Mouse (Mus musculus): ENCODE data around the gene Zfp580. TPM values are rescaled to one million over a fixed set of nuclear protein-coding genes. Genes with fewer than 3 reads are reported as not detected.
"Not testable (repeated sequence)": the region's sequence is repeated elsewhere in the genome, so short reads cannot be mapped to it uniquely, and the experiment has no call there.

Zfp580 gene
- polyA plus RNA-seq (2016; fragmentation: Nextera tagmentation; extraction: Ambion mirVana) = 37.7 and 53.4 TPM in 2 replicates

DNA sequence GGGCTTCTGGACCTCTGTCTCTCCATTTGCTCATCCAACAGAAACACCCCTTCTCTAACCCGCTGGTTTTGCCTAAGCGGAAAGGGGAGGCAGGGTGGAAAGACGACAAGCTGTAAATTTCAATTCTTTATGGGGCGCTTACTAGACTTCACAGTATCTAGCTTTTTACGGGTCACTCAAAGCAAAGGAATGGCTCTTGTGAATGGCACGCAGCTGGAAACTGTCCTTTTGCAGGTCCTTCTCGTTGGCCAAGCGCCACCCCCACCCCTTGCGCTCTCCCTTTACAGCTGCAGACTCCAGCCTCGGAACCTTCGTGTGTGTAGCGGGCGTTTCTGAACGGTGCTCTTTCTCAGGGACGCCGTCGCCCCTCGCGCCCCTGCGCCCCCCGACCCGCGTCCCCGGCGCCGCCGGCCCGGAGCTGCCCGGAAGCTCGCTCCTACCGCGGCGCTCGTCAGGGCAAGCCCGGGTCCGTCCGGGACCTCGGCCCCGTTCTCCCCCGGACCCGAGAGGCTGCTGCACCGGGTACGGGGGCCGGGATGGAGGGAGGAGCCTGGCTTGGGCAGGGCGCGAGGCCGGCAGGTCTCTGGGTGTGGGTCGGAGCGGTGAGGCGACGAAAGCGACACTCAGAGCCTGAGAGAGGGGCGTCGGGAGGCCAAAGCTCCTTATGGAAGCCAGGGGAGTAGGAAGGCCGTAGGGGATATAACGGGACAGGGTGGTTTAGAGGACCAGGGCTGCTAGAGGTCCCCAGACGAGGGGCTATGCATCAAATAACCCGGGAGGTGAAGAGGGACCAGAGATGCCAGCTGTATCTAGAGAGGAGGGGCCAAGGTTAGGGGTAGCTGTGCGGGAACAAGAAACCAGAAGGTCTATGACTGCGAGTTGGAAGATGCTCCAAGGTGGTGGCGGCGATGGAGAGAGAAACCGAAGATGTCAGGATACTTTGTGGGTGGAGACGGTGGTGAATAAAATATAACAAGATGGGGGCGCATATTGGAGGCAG is at the start of gene Zfp580:
TSS of gene Zfp580 (plus strand) at position 346 of the 1,000 bp plus-strand sequence.
- peak within 1 kb of the TSS; percentile 87 for H3K4me3 ChIP-seq
- WGBS = 1% methylated on average over 65 of the region's 65 CpGs
- no peaks in the 10 kb centered on the region for H3K36me3 ChIP-seq
- peaks cover 57% of the 10 kb centered on the region for H3K27me3 ChIP-seq (ENCODE audit: insufficient read depth, poor library complexity, severe bottlenecking)
- 0 out of 2 replicates have a peak, but pooled peaks cover 4% of the 10 kb centered on the region for H3K9me3 ChIP-seq
- DNase-seq (ENCODE audit: low spot score) = peak; percentile 84
- peak within 1 kb of the TSS; percentile 93 for H3K27ac ChIP-seq
- H3K4me1 ChIP-seq (replicated peaks) = peaks cover 45% of the 10 kb centered on the region

DNA sequence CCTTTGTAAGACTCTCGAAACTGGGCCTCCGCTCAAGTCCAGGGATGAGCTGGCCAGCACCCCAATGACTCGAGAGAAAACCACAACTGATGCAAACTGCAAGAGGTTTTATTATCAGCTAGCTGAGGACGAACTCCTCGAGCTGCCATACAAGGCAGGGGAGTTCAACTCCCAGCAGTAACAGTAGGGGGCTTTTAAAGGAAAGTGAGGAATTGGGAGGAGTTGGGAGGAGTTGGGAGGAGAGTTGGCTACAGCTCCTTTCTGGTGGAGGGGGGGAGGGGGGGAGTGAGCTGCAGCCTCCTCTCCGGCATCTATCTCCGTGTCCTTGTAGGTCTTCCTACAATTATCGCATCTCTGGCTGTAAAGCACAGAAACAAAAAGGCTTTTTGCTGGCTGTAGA is 48.5 kb upstream of the Zfp580 start:
- not testable (repeated sequence) for H3K4me3 ChIP-seq; H3K27ac ChIP-seq; DNase-seq (ENCODE audit: low spot score); H3K27me3 ChIP-seq (ENCODE audit: insufficient read depth, poor library complexity, severe bottlenecking); H3K4me1 ChIP-seq (replicated peaks)
- H3K36me3 ChIP-seq = peaks cover 21% of the 10 kb centered on the region
- H3K9me3 ChIP-seq = peaks cover 11% of the 10 kb centered on the region; the same call in 1 of the 2 replicates
- WGBS = 71% methylated on average over 8 of the region's 8 CpGs

DNA sequence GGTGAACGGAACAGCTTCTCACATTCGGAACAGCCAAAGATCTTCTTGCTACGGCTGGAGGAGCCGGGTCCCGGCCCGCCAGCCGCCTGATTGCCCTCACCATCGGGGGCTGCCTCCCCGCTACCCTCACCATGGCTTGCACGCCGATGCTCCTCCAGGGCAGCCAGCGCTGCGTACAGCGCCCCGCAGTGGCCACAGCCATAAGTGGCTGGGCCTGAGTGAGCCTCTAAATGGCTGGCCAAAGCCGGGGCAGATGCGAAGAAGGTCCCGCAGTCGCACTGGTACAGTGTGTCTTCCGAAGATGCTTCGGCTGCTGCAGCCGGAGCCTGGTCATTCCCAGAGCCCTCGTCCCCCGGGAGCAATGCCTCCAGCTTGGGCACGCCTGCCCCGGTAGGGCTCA is 43.1 kb upstream of the Zfp580 start:
- 0 out of 2 replicates have a peak overlapping the region, but pooled peaks have one; percentile 4 for H3K4me3 ChIP-seq
- peaks cover 3% of the 10 kb centered on the region for H3K4me1 ChIP-seq (replicated peaks)
- peaks cover 17% of the 10 kb centered on the region; the same call in 1 of the 2 replicates for H3K9me3 ChIP-seq
- H3K27me3 ChIP-seq (ENCODE audit: insufficient read depth, poor library complexity, severe bottlenecking) = no peaks in the 10 kb centered on the region
- H3K27ac ChIP-seq = no peak overlapping the region
- WGBS = 96% methylated on average over 26 of the region's 26 CpGs
- H3K36me3 ChIP-seq = peaks cover 74% of the 10 kb centered on the region
- DNase-seq (ENCODE audit: low spot score) = no peak

DNA sequence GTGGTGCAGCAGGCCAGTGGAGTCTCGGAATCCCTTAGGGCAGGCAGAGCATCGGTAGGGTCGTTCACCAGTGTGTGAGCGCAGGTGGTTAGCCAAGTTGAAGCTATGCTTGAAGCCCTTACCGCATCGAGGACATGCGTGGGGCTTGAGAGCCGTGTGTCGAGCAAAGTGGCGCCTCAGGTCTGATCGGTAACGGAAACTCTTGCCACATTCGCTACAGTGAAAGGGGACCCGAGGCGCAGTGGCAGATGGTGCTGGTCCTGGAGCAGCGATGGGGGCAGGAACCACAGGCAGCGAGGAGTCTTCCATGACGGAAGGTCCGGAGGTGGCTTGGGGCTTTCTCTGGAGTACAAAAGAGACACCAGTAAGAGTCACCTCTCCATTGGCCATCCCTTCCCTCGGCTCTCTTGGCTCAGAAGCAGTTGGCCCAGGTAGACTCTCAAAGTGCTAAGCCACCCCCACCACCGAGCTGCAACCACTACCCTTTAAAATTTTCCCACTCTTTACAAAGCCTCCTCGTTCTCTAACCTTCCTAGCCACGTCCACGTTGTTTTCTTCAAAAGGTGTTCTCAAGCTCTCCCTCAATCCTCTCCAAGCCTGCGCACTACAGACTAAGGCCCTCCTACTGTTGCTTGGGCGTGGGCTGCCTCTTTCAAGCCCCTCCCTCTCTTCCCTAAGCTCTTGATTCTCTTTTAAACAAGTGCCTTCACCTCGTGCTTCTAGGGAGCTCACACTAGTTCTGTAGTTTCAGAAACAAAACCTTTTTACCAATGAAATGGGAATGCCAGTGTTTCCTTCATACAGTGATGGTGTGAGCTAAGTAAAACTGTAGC is 38.4 kb upstream of the Zfp580 start:
- WGBS = 92% methylated on average over 27 of the region's 27 CpGs
- Histone ChIP-seq H3K27me3 (ENCODE audit: insufficient read depth, poor library complexity, severe bottlenecking) (no peaks in the 10 kb centered on the region), H3K4me3 (peak overlapping the region; percentile 65)

DNA sequence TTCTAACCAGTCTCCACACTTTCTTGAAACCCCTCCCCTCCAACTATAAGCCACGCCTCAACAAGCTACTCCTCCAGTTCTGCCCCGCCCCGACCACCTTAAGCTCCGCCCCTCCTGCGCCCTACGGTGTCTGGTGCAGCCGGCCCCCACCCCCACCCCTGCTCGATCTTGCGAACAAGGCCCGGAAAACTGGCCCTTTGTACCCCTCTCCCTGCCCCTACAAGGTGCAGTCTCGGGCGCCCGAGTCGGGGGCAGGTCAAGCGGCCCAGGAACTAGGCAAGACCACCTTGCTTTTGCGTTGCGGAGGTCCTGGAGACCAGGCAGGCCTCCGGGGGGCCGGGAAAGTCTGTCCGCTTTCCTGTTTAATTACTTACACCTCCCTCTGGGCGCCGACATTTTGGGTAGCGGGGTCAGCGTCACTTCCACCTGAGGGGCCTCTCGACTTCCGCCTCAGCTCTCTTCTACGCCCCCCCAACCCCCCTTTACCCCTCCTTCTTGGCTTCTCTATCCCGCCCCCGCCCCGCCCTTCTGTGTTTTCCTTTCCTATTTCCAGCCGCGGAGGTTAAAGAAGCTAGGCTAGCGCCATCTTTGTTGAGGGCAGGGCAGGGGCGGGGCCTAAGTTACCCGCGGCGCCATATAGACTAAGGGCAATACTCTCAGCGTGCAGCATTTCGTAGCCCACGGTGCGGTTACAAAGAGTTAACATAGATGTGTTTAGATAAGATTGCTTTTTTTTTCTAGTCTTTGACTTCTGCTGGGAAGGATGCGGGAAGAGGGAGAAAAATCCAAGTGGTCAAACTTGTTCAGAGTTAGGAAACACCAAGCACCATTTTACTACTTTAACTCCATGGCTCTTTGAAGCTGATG is 36.9 kb upstream of the Zfp580 start, which contains the start of the genes Zfp524 and Fiz1:
TSS of gene Zfp524 (plus strand) at position 165 of the 867 bp plus-strand sequence.
TSS of gene Fiz1 (minus strand) at position 447 of the 867 bp plus-strand sequence.
- Histone ChIP-seq H3K36me3 (peaks cover 51% of the 10 kb centered on the region), H3K9me3 (peaks cover 4% of the 10 kb centered on the region; the same call in 1 of the 2 replicates), H3K4me1 (replicated peaks) (peaks cover 21% of the 10 kb centered on the region), H3K27ac (peak within 1 kb of the TSS; percentile 97), H3K27me3 (ENCODE audit: insufficient read depth, poor library complexity, severe bottlenecking) (no peaks in the 10 kb centered on the region), H3K4me3 (peak within 1 kb of the TSS; percentile 65)
- DNase-seq (ENCODE audit: low spot score) = peak; percentile 95
- under 1% methylated on average over 42 of the region's 42 CpGs for WGBS

More for the DNA sequence above, 38.4 kb upstream of the Zfp580 start:
- no peak for DNase-seq (ENCODE audit: low spot score)
- H3K36me3 ChIP-seq = peaks cover 63% of the 10 kb centered on the region
- peaks cover 17% of the 10 kb centered on the region for H3K4me1 ChIP-seq (replicated peaks)
- peaks cover 14% of the 10 kb centered on the region; the same call in 1 of the 2 replicates for H3K9me3 ChIP-seq
- no peak overlapping the region for H3K27ac ChIP-seq

DNA sequence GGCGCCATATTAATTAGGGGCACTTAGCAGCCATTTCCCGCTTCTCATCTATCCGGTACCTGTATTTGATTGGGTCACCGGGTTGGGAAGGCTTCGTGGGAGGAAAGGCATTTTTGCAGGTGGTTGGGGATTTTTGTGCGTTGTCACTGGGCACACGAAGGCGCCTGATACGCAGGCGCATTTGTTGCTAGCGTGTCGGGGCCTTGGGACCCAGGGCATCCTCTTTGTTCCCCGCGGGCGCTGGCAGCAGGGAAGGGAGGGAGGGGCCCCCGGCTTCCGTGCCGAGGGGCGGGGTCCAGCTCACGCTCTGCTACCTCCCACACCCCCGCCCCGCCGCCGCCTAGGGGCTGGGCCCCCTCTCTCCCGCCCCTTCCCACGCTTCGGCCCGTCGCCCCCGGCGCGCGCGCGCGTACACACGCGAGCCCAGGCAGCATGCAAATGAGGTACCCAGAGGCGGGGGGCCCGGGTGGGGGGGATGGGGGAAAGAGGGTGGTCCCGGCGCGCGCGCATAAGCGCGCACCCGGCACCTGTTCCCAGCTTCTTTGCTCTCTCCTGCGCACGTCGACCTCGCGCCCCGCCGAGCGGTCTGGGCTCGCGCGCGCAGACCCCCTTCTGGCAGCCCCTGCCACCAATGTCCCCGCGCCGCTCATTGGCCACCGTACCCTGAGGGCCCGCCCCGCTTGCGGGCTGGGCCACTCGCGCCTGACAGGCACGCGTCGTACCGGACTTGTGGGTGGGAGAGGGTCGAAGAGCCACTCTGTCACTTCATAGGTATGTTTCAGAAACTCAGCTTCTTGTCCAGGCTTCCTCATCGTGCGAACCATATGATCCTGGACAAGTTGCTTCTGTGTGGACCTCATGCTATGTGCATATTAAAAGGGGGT is 36.0 kb upstream of the Zfp580 start, which contains the start of gene Gm44973:
TSS of gene Gm44973 (plus strand) at position 379 of the 884 bp plus-strand sequence.
- peak within 1 kb of the TSS; percentile 97 for H3K27ac ChIP-seq
- H3K27me3 ChIP-seq (ENCODE audit: insufficient read depth, poor library complexity, severe bottlenecking) = no peaks in the 10 kb centered on the region
- peak within 1 kb of the TSS; percentile 65 for H3K4me3 ChIP-seq
- DNase-seq (ENCODE audit: low spot score) = peak; percentile 97
- WGBS = under 1% methylated on average over 76 of the region's 76 CpGs
- peaks cover 42% of the 10 kb centered on the region for H3K36me3 ChIP-seq
- H3K9me3 ChIP-seq = peaks cover 4% of the 10 kb centered on the region; the same call in 1 of the 2 replicates
- H3K4me1 ChIP-seq (replicated peaks) = peaks cover 23% of the 10 kb centered on the region

DNA sequence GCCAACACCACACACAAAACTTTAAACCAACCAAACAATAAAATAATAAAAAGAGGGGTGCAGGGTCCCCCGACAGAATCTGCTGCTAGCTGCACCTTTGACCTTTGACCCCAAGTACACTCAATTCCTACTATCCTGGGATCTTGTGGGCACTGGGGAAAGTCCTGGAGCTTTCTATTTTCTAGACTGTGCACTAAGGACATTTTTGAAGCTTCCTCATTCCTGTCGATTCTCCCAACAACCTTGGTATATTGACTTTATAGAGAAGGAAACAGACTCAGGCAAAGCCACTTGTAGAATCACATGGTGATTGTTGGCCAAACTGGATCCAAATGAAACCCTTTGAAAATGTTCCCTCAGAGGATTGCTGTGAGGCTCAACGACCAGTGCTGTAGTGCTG is 35.3 kb upstream of the Zfp580 start:
- 62% methylated on average over 3 of the region's 3 CpGs for WGBS
- DNase-seq (ENCODE audit: low spot score) = no peak
- H3K9me3 ChIP-seq = peaks cover 4% of the 10 kb centered on the region; the same call in 1 of the 2 replicates
- peak overlapping the region; percentile 97 for H3K27ac ChIP-seq
- peak overlapping the region; percentile 65 for H3K4me3 ChIP-seq
- peaks cover 35% of the 10 kb centered on the region for H3K36me3 ChIP-seq
- peaks cover 26% of the 10 kb centered on the region for H3K4me1 ChIP-seq (replicated peaks)
- H3K27me3 ChIP-seq (ENCODE audit: insufficient read depth, poor library complexity, severe bottlenecking) = no peaks in the 10 kb centered on the region

DNA sequence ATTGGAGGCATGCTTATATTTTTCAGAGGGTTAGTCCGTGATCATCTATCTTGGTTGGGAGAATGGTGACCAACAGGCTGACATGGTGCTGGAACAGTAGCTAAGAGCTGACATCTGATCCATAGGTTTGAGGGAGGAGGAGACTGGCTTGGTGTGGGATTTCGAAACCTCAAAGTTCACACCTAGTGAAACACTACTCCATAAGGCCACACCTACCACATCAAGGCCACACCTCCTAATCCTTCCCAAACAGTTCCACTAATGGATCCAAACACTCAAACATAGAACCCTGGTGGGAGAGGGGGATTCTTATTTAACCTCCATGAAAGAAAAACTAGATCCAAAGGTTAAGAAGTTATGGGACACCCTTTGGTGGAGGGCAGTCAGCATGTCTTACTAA is 34.4 kb upstream of the Zfp580 start:
- Histone ChIP-seq H3K27me3 (ENCODE audit: insufficient read depth, poor library complexity, severe bottlenecking) (no peaks in the 10 kb centered on the region), H3K27ac (no peak overlapping the region), H3K9me3 (peaks cover 4% of the 10 kb centered on the region; the same call in 1 of the 2 replicates), H3K4me3 (0 out of 2 replicates have a peak overlapping the region, but pooled peaks have one; percentile 3), H3K4me1 (replicated peaks) (peaks cover 34% of the 10 kb centered on the region), H3K36me3 (peaks cover 30% of the 10 kb centered on the region)
- WGBS = 94% methylated on average over 2 of the region's 2 CpGs
- no peak for DNase-seq (ENCODE audit: low spot score)

DNA sequence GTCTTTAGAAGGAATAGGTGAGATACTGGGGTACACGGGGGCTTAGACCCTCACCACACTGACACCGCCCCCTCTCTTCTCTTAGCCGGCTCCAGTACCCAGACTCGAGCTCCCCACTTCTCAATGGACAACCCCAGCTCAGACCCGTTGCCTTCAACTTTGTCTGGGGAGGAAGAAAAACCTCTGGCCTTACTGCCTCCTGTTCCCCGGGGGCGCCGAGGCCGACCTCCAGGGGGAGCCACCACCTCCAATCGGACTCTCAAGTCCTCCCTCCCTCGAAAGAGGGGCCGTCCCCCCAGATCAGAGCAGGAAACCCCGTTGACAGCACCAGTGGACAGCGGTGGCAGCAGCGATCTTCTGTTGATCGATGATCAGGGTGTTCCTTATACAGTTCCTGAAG is 34.0 kb upstream of the Zfp580 start:
- H3K27ac ChIP-seq = no peak overlapping the region
- no peak for DNase-seq (ENCODE audit: low spot score)
- WGBS = 90% methylated on average over 16 of the region's 16 CpGs
- peaks cover 38% of the 10 kb centered on the region for H3K4me1 ChIP-seq (replicated peaks)
- H3K27me3 ChIP-seq (ENCODE audit: insufficient read depth, poor library complexity, severe bottlenecking) = no peaks in the 10 kb centered on the region
- H3K9me3 ChIP-seq = peaks cover 4% of the 10 kb centered on the region; the same call in 1 of the 2 replicates
- peaks cover 30% of the 10 kb centered on the region for H3K36me3 ChIP-seq
- H3K4me3 ChIP-seq = peak overlapping the region; percentile 3; the same call in 1 of the 2 replicates

DNA sequence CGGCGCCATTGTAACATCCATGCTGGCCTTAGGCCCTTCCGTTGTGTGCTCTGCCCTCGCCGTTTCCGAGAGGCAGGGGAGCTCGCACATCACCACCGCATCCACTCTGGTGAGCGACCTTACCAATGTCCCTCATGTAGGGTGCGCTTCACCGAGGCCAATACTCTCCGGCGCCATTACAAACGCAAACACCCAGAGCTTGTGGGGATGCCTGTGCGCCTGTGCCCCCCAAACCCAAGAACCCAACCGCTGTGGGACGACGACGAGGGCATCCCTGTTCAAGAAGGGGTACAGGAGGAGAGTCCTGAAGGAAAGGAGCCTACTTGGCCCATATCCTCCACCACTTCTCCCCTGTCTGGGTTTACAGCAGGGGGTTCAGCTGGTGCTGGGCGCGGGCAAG is 33.4 kb upstream of the Zfp580 start:
- H3K27me3 ChIP-seq (ENCODE audit: insufficient read depth, poor library complexity, severe bottlenecking) = no peaks in the 10 kb centered on the region
- no peak for DNase-seq (ENCODE audit: low spot score)
- H3K36me3 ChIP-seq = peaks cover 30% of the 10 kb centered on the region
- H3K4me1 ChIP-seq (replicated peaks) = peaks cover 38% of the 10 kb centered on the region
- 96% methylated on average over 21 of the region's 21 CpGs for WGBS
- H3K9me3 ChIP-seq = peaks cover 4% of the 10 kb centered on the region; the same call in 1 of the 2 replicates
- peak overlapping the region; percentile 11; the same call in 1 of the 2 replicates for H3K4me3 ChIP-seq
- H3K27ac ChIP-seq = no peak overlapping the region

DNA sequence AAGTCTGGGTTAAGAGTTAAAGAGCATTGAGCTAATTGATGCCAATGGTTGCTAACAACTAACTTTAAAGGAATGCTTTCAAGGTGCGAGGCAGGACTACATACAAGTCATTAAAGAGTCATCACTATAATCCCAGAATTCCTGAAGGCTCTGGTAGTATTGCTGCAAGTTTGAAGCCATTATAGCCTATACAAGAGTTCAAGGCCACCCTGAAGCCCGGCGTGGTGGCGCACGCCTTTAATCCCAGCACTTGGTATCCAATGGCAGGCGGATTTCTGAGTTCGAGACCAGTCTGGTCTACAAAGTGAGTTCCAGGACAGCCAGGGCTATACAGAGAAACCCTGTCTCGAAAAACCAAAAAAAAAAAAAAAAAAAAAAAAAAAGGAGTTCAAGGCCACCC is 31.8 kb upstream of the Zfp580 start:
- not testable (repeated sequence) for DNase-seq (ENCODE audit: low spot score); H3K9me3 ChIP-seq; H3K27me3 ChIP-seq (ENCODE audit: insufficient read depth, poor library complexity, severe bottlenecking)
- Histone ChIP-seq H3K4me3 (peak overlapping the region; percentile 90), H3K27ac (peak overlapping the region; percentile 97), H3K36me3 (peaks cover 44% of the 10 kb centered on the region), H3K4me1 (replicated peaks) (peaks cover 31% of the 10 kb centered on the region)
- WGBS = 37% methylated on average over 8 of the region's 8 CpGs
